ENCODE assay signal across 24 mouse cellular contexts in genomic region chr19:17489866-17490141, GRCm38 (mm10).
DNase-seq lines count a peak whose midpoint lies in the region; ATAC-seq and TF ChIP-seq lines count a peak whose summit lies in the region.
"Had no signal": no experiment of that assay in that cellular context is flagged by ENCODE, and none has a peak within 500 bp of the region (broad histone marks: within the 10 kb centered on the region; RNA-seq: fewer than 3 reads in every experiment).

No protein-coding gene starts in this region.

- no peak for ATAC-seq in forebrain, embryonic 15.5 days (replicated peaks)
- no peak for ATAC-seq in kidney, embryonic 15.5 days (replicated peaks; ENCODE audit: low FRiP score)
- ATAC-seq in lung, embryonic 16.5 days (ENCODE audit: low read depth): no peak; the same call in 1 of the 2 replicates
- no peak for ATAC-seq in stomach, postnatal 0 days (ENCODE audit: low FRiP score, low TSS enrichment)
- ATAC-seq: inflammation-experienced regulatory T-cells, adult 6 months had no signal

- H3K27me3 ChIP-seq in forebrain, embryonic 10.5 days (ENCODE audit: poor library complexity, severe bottlenecking): no peaks in the 10 kb centered on the region
- H3K27me3 ChIP-seq in forebrain, embryonic 15.5 days: no peaks in the 10 kb centered on the region
- no peaks in the 10 kb centered on the region for H3K27me3 ChIP-seq in kidney, embryonic 15.5 days
- H3K27me3 ChIP-seq in lung, embryonic 16.5 days (ENCODE audit: control insufficient read depth, insufficient read depth, low read depth, low read length): no peaks in the 10 kb centered on the region
- no peaks in the 10 kb centered on the region for H3K27me3 ChIP-seq in stomach, postnatal 0 days (ENCODE audit: control insufficient read depth, insufficient read depth, low read length)
- H3K27me3 ChIP-seq: embryonic facial prominence, embryonic 13.5 days; heart, embryonic 15.5 days; liver, embryonic 13.5 days; megakaryocyte, embryonic 14.5 days had no signal

- peaks cover 40% of the 10 kb centered on the region for H3K4me1 ChIP-seq in forebrain, embryonic 10.5 days
- H3K4me1 ChIP-seq in forebrain, embryonic 15.5 days: peaks cover 27% of the 10 kb centered on the region
- H3K4me1 ChIP-seq in kidney, embryonic 15.5 days: peaks cover 16% of the 10 kb centered on the region; the same call in 1 of the 2 replicates
- peaks cover 6% of the 10 kb centered on the region; the same call in 1 of the 2 replicates for H3K4me1 ChIP-seq in lung, embryonic 16.5 days (replicated peaks; ENCODE audit: control insufficient read depth, insufficient read depth, low read length)
- H3K4me1 ChIP-seq in stomach, postnatal 0 days (replicated peaks; ENCODE audit: control insufficient read depth, insufficient read depth): no peaks in the 10 kb centered on the region
- H3K4me1 ChIP-seq: heart, embryonic 15.5 days; megakaryocyte, embryonic 14.5 days had no signal

- no peaks in the 10 kb centered on the region for H3K9me3 ChIP-seq in forebrain, embryonic 10.5 days
- H3K9me3 ChIP-seq in forebrain, embryonic 15.5 days: no peaks in the 10 kb centered on the region
- no peaks in the 10 kb centered on the region for H3K9me3 ChIP-seq in kidney, embryonic 15.5 days (replicated peaks)
- H3K9me3 ChIP-seq in lung, embryonic 16.5 days (ENCODE audit: control insufficient read depth, low read length): no peaks in the 10 kb centered on the region
- H3K9me3 ChIP-seq in stomach, postnatal 0 days (ENCODE audit: control insufficient read depth, low read length): no peaks in the 10 kb centered on the region
- H3K9me3 ChIP-seq: embryonic facial prominence, embryonic 13.5 days; heart, embryonic 15.5 days; liver, embryonic 13.5 days; megakaryocyte, embryonic 14.5 days had no signal

- DNase-seq in forebrain, embryonic 10.5 days (ENCODE audit: extremely low spot score, low spot score): no peak
- no peak for DNase-seq in kidney, adult 18-20 months
- no peak for DNase-seq in lung, postnatal 14 days
- no peak for DNase-seq in stomach, postnatal 0 days (ENCODE audit: low spot score)
- no peak for DNase-seq in heart, adult 9 months (ENCODE audit: low spot score in 2 of 2)
- DNase-seq: adrenal gland, postnatal 10 days; cerebellum, postnatal 10 days; embryo, embryonic 11 days; gastrocnemius, adult 2 months; heart, postnatal 4 days; kidney, postnatal 36 days; layer of hippocampus, adult 9-11 months; liver, embryonic 13.5 days; thymus, postnatal 14 days had no signal

- TF ChIP-seq EP300 in stomach, postnatal 0 days (optimal IDR thresholded peaks at IDR 0.05): no peak

- H3K4me2 ChIP-seq in forebrain, embryonic 15.5 days (replicated peaks): no peak overlapping the region
- H3K4me2 ChIP-seq in kidney, embryonic 15.5 days: peak overlapping the region; percentile 26
- H3K4me2 ChIP-seq in lung, embryonic 16.5 days (ENCODE audit: low read depth, low read length): peak overlapping the region; percentile 37
- peak overlapping the region; percentile 25; the same call in 1 of the 2 replicates for H3K4me2 ChIP-seq in stomach, postnatal 0 days (replicated peaks; ENCODE audit: low read depth)
- H3K4me2 ChIP-seq: embryonic facial prominence, embryonic 13.5 days; heart, embryonic 15.5 days; hindbrain, embryonic 14.5 days; liver, embryonic 13.5 days had no signal

- no peaks in the 10 kb centered on the region for H3K36me3 ChIP-seq in forebrain, embryonic 10.5 days (replicated peaks)
- H3K36me3 ChIP-seq in forebrain, embryonic 15.5 days: no peaks in the 10 kb centered on the region
- no peaks in the 10 kb centered on the region for H3K36me3 ChIP-seq in kidney, embryonic 15.5 days
- no peaks in the 10 kb centered on the region for H3K36me3 ChIP-seq in lung, embryonic 16.5 days (ENCODE audit: control insufficient read depth, insufficient read depth, low read length)
- no peaks in the 10 kb centered on the region for H3K36me3 ChIP-seq in stomach, postnatal 0 days (ENCODE audit: control insufficient read depth, insufficient read depth, low read length)
- H3K36me3 ChIP-seq: embryonic facial prominence, embryonic 13.5 days; heart, embryonic 15.5 days; liver, embryonic 13.5 days had no signal

- no peak overlapping the region for H3K9ac ChIP-seq in forebrain, embryonic 15.5 days (replicated peaks)
- no peak overlapping the region for H3K9ac ChIP-seq in kidney, embryonic 15.5 days
- no peak overlapping the region for H3K9ac ChIP-seq in lung, embryonic 16.5 days (ENCODE audit: low read length)
- no peak overlapping the region for H3K9ac ChIP-seq in stomach, postnatal 0 days (ENCODE audit: low read length)
- H3K9ac ChIP-seq: embryonic facial prominence, embryonic 13.5 days; heart, embryonic 15.5 days; hindbrain, embryonic 14.5 days; liver, embryonic 13.5 days had no signal

- H3K27ac ChIP-seq in forebrain, embryonic 10.5 days: peak overlapping the region; percentile 74; the same call in 1 of the 2 replicates
- no peak overlapping the region for H3K27ac ChIP-seq in forebrain, embryonic 15.5 days (replicated peaks)
- no peak overlapping the region for H3K27ac ChIP-seq in kidney, embryonic 15.5 days
- H3K27ac ChIP-seq in lung, embryonic 16.5 days (ENCODE audit: low read length): no peak overlapping the region
- no peak overlapping the region for H3K27ac ChIP-seq in stomach, postnatal 0 days (replicated peaks)
- H3K27ac ChIP-seq: embryonic facial prominence, embryonic 13.5 days; gastrocnemius, adult 2 months; heart, embryonic 15.5 days; hindbrain, embryonic 14.5 days; left cerebral cortex, adult 2 months; liver, embryonic 13.5 days had no signal

- no peak for TF ChIP-seq CTCF in stomach, postnatal 0 days (IDR thresholded peaks at IDR 0.05; ENCODE audit: low read depth)

- no peak overlapping the region for H3K4me3 ChIP-seq in forebrain, embryonic 10.5 days
- H3K4me3 ChIP-seq in forebrain, embryonic 15.5 days: no peak overlapping the region
- H3K4me3 ChIP-seq in kidney, embryonic 15.5 days (replicated peaks): 0 out of 2 replicates have a peak overlapping the region, but pooled peaks have one; percentile 1
- H3K4me3 ChIP-seq in lung, embryonic 16.5 days (ENCODE audit: low read length): no peak overlapping the region
- no peak overlapping the region for H3K4me3 ChIP-seq in stomach, postnatal 0 days (ENCODE audit: low read depth, low read length)
- H3K4me3 ChIP-seq: embryonic facial prominence, embryonic 13.5 days; erythroblast, embryonic 14.5 days; gastrocnemius, adult 2 months; heart, embryonic 15.5 days; left cerebral cortex, adult 2 months; liver, embryonic 13.5 days; megakaryocyte, embryonic 14.5 days had no signal

- 83% methylated on average over 3 of the region's 3 CpGs for WGBS in forebrain, embryonic 10.5 days
- whole genome bisulfite sequencing in forebrain, embryonic 15.5 days: 33% methylated on average over 3 of the region's 3 CpGs
- WGBS in kidney, embryonic 15.5 days: 35% methylated on average over 3 of the region's 3 CpGs
- 20% methylated on average over 3 of the region's 3 CpGs for WGBS in lung, embryonic 16.5 days
- WGBS in stomach, postnatal 0 days: 15% methylated on average over 3 of the region's 3 CpGs
